Mouse (Mus musculus): ENCODE measurements around the gene Camk1. TPM values are rescaled to one million over a fixed set of nuclear protein-coding genes. Genes with fewer than 3 reads are reported as not detected.

Camk1 gene
- total and polyA plus RNA-seq, 3 experiments: 7.9 to 13.3 TPM; not detected in 1

DNA sequence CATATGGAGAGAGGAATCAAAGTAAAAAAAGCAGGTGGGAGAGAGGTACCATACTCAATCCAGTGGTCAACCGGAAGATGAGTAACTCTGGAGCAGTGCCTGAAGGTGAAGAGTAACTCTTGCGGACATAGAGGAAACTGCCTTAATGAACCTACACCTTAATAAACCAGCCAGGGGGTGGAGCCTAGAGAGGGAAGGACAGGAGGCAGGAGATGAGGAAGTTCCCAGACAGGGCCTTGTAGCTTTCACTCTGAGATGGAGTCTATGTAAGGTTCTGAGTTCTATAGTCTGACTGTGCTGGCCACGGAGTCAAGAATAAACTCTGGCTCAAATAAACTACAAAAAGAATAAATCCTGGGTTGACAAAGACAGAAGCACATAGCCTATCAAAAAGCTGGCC is 58.9 kb downstream of the Camk1 start:
- no peaks in the 10 kb centered on the region for H3K79me2 ChIP-seq (ENCODE audit: control insufficient read depth, insufficient read depth, low read length, poor library complexity)
- no peaks in the 10 kb centered on the region for H3K27me3 ChIP-seq (ENCODE audit: control insufficient read depth in 1 of 2, insufficient read depth in 2 of 2, low read length in 2 of 2)
- no peak overlapping the region; the same call in 1 of the 2 replicates for H3K27ac ChIP-seq (ENCODE audit: control insufficient read depth, low read depth, low read length)
- no peaks in the 10 kb centered on the region for H3K9me3 ChIP-seq (replicated peaks; ENCODE audit: insufficient read depth, low read length)
- peaks cover 0 to 24% of the 10 kb centered on the region in 2 experiments; a peak in 2 of 4 replicates for H3K36me3 ChIP-seq (ENCODE audit: control insufficient read depth in 1 of 2, insufficient read depth in 2 of 2, low read length in 2 of 2)
- no peak for TF ChIP-seq HCFC1 (IDR thresholded peaks at IDR 0.05; ENCODE audit: low read depth, low read length)
- no peak for TF ChIP-seq MAFK (IDR thresholded peaks at IDR 0.05; ENCODE audit: borderline replicate concordance, low read depth, low read length)
- TF ChIP-seq MAZ (IDR thresholded peaks at IDR 0.05; ENCODE audit: low read depth, low read length): no peak
- no peak for TF ChIP-seq GATA1 (IDR thresholded peaks at IDR 0.05; ENCODE audit: low read depth, low read length)
- no peak for TF ChIP-seq MXI1 (IDR thresholded peaks at IDR 0.05; ENCODE audit: low read depth, low read length)
- no peak for TF ChIP-seq USF2 (IDR thresholded peaks at IDR 0.05; ENCODE audit: borderline replicate concordance in 1 of 2, insufficient read depth in 1 of 2, low read depth in 1 of 2, low read length in 2 of 2)
- TF ChIP-seq TAL1 (IDR thresholded peaks at IDR 0.05; ENCODE audit: low read length): no peak
- H3K4me3 ChIP-seq (ENCODE audit: control insufficient read depth in 1 of 2, insufficient read depth in 1 of 2, low read depth in 2 of 2, low read length in 2 of 2): peak overlapping the region in 1 of 2 experiments; percentile 14; a peak in 1 of 4 replicates
- peak; percentile 75 for DNase-seq (ENCODE audit: low read depth, low spot score)
- H3K9ac ChIP-seq (ENCODE audit: control insufficient read depth, low read depth, low read length, poor library complexity, severe bottlenecking): peak overlapping the region; percentile 3; the same call in 1 of the 2 replicates
- H3K4me1 ChIP-seq (ENCODE audit: control insufficient read depth in 1 of 2, insufficient read depth in 2 of 2, low read length in 2 of 2): peaks cover 12 to 27% of the 10 kb centered on the region in 2 experiments

Other genes with a start within 250 kb of the Camk1 start
- 0.19 and 0.49 TPM in 2 replicates for gene Lhfpl4, start 148.6 kb downstream of the Camk1 start, total RNA-seq (2012; rRNA removed)
- gene Lhfpl4, start 148.6 kb downstream of the Camk1 start, polyA plus RNA-seq (2012; ENCODE audit: insufficient read depth in 1 of 2, insufficient read length in 2 of 2, low read depth in 1 of 2, low replicate concordance in 2 of 2, missing spikeins in 1 of 2): 1 to 10 TPM in 1 of 2 experiments, not detected in 1; 7.7 TPM
- 11.4 and 12.1 TPM in 2 replicates for gene Mtmr14, start 106.1 kb downstream of the Camk1 start, total RNA-seq (2012; rRNA removed)
- gene Mtmr14, start 106.1 kb downstream of the Camk1 start, polyA plus RNA-seq (2012; ENCODE audit: insufficient read depth in 1 of 2, insufficient read length in 2 of 2, low read depth in 1 of 2, low replicate concordance in 2 of 2, missing spikeins in 1 of 2): 10 to 100 TPM in 1 of 2 experiments, not detected in 1; 24.5 TPM
- 0.72 and 1.6 TPM in 2 replicates for gene Cpne9, start 61.7 kb downstream of the Camk1 start, total RNA-seq (2012; rRNA removed)
- 1 to 10 TPM in 1 of 2 experiments, not detected in 1; 1.3 TPM for gene Cpne9, start 61.7 kb downstream of the Camk1 start, polyA plus RNA-seq (2012; ENCODE audit: insufficient read depth in 1 of 2, insufficient read length in 2 of 2, low read depth in 1 of 2, low replicate concordance in 2 of 2, missing spikeins in 1 of 2)
- 29.8 and 32.6 TPM in 2 replicates for gene Brpf1, start 36.8 kb downstream of the Camk1 start, total RNA-seq (2012; rRNA removed)
- gene Brpf1, start 36.8 kb downstream of the Camk1 start, polyA plus RNA-seq (2012; ENCODE audit: insufficient read depth in 1 of 2, insufficient read length in 2 of 2, low read depth in 1 of 2, low replicate concordance in 2 of 2, missing spikeins in 1 of 2): 10 to 100 TPM; 44.9 to 46.8 TPM
- gene Ogg1, start 17.0 kb downstream of the Camk1 start, total RNA-seq (2012; rRNA removed): 8.7 and 9.2 TPM in 2 replicates
- gene Ogg1, start 17.0 kb downstream of the Camk1 start, polyA plus RNA-seq (2012; ENCODE audit: insufficient read depth in 1 of 2, insufficient read length in 2 of 2, low read depth in 1 of 2, low replicate concordance in 2 of 2, missing spikeins in 1 of 2): 10 to 100 TPM in 1 of 2 experiments, not detected in 1; 20.0 TPM
- gene Tada3, start 33.9 kb upstream of the Camk1 start, total RNA-seq (2012; rRNA removed): 25.0 and 26.1 TPM in 2 replicates
- gene Tada3, start 33.9 kb upstream of the Camk1 start, polyA plus RNA-seq (2012; ENCODE audit: insufficient read depth in 1 of 2, insufficient read length in 2 of 2, low read depth in 1 of 2, low replicate concordance in 2 of 2, missing spikeins in 1 of 2): 10 to 100 TPM in 1 of 2 experiments, not detected in 1; 62.2 TPM
- 217 and 231 TPM in 2 replicates for gene Arpc4, start 34.1 kb upstream of the Camk1 start, total RNA-seq (2012; rRNA removed)
- gene Arpc4, start 34.1 kb upstream of the Camk1 start, polyA plus RNA-seq (2012; ENCODE audit: insufficient read depth in 1 of 2, insufficient read length in 2 of 2, low read depth in 1 of 2, low replicate concordance in 2 of 2, missing spikeins in 1 of 2): 100 to 1,000 TPM in 1 of 2 experiments, not detected in 1; 375 TPM
- gene Ttll3, start 45.3 kb upstream of the Camk1 start, total RNA-seq (2012; rRNA removed): 4.1 and 5.7 TPM in 2 replicates
- 10 to 100 TPM in 1 of 2 experiments, not detected in 1; 11.2 TPM for gene Ttll3, start 45.3 kb upstream of the Camk1 start, polyA plus RNA-seq (2012; ENCODE audit: insufficient read depth in 1 of 2, insufficient read length in 2 of 2, low read depth in 1 of 2, low replicate concordance in 2 of 2, missing spikeins in 1 of 2)
- gene Rpusd3, start 75.4 kb upstream of the Camk1 start, total RNA-seq (2012; rRNA removed): 24.8 and 29.4 TPM in 2 replicates
- 10 to 100 TPM in 1 of 2 experiments, not detected in 1; 34.1 TPM for gene Rpusd3, start 75.4 kb upstream of the Camk1 start, polyA plus RNA-seq (2012; ENCODE audit: insufficient read depth in 1 of 2, insufficient read length in 2 of 2, low read depth in 1 of 2, low replicate concordance in 2 of 2, missing spikeins in 1 of 2)
- gene Cidec, start 91.8 kb upstream of the Camk1 start, total RNA-seq (2012; rRNA removed): not detected in 2 replicates
- gene Cidec, start 91.8 kb upstream of the Camk1 start, polyA plus RNA-seq (2012; ENCODE audit: insufficient read depth in 1 of 2, insufficient read length in 2 of 2, low read depth in 1 of 2, low replicate concordance in 2 of 2, missing spikeins in 1 of 2): not detected
- 82.8 and 95.6 TPM in 2 replicates for gene Jagn1, start 98.6 kb upstream of the Camk1 start, total RNA-seq (2012; rRNA removed)
- gene Jagn1, start 98.6 kb upstream of the Camk1 start, polyA plus RNA-seq (2012; ENCODE audit: insufficient read depth in 1 of 2, insufficient read length in 2 of 2, low read depth in 1 of 2, low replicate concordance in 2 of 2, missing spikeins in 1 of 2): 10 to 100 TPM in 1 of 2 experiments, not detected in 1; 80.6 TPM
- 0.13 TPM in 1 of 2 replicates, not detected in the other for gene Il17re, start 114.5 kb upstream of the Camk1 start, total RNA-seq (2012; rRNA removed)
- not detected for gene Il17re, start 114.5 kb upstream of the Camk1 start, polyA plus RNA-seq (2012; ENCODE audit: insufficient read depth in 1 of 2, insufficient read length in 2 of 2, low read depth in 1 of 2, low replicate concordance in 2 of 2, missing spikeins in 1 of 2)
- 0.52 and 1.2 TPM in 2 replicates for gene Il17rc, start 127.4 kb upstream of the Camk1 start, total RNA-seq (2012; rRNA removed)
- 1 to 10 TPM in 1 of 2 experiments, not detected in 1; 1.8 TPM for gene Il17rc, start 127.4 kb upstream of the Camk1 start, polyA plus RNA-seq (2012; ENCODE audit: insufficient read depth in 1 of 2, insufficient read length in 2 of 2, low read depth in 1 of 2, low replicate concordance in 2 of 2, missing spikeins in 1 of 2)
- 4.1 and 5.9 TPM in 2 replicates for gene Creld1, start 139.3 kb upstream of the Camk1 start, total RNA-seq (2012; rRNA removed)
- 10 to 100 TPM in 1 of 2 experiments, not detected in 1; 26.7 TPM for gene Creld1, start 139.3 kb upstream of the Camk1 start, polyA plus RNA-seq (2012; ENCODE audit: insufficient read depth in 1 of 2, insufficient read length in 2 of 2, low read depth in 1 of 2, low replicate concordance in 2 of 2, missing spikeins in 1 of 2)
- gene Prrt3, start 157.9 kb upstream of the Camk1 start, total RNA-seq (2012; rRNA removed): 0.08 TPM in 1 of 2 replicates, not detected in the other
- under 1 TPM in 1 of 2 experiments, not detected in 1; 0.10 TPM for gene Prrt3, start 157.9 kb upstream of the Camk1 start, polyA plus RNA-seq (2012; ENCODE audit: insufficient read depth in 1 of 2, insufficient read length in 2 of 2, low read depth in 1 of 2, low replicate concordance in 2 of 2, missing spikeins in 1 of 2)
- gene Emc3, start 187.7 kb upstream of the Camk1 start, total RNA-seq (2012; rRNA removed): 56.7 and 73.1 TPM in 2 replicates
- gene Emc3, start 187.7 kb upstream of the Camk1 start, polyA plus RNA-seq (2012; ENCODE audit: insufficient read depth in 1 of 2, insufficient read length in 2 of 2, low read depth in 1 of 2, low replicate concordance in 2 of 2, missing spikeins in 1 of 2): 100 to 1,000 TPM in 1 of 2 experiments, 10 to 100 TPM in 1; 62.3 to 172 TPM
- gene Fancd2, start 187.7 kb upstream of the Camk1 start, total RNA-seq (2012; rRNA removed): 14.0 and 14.1 TPM in 2 replicates
- 10 to 100 TPM; 18.5 to 35.0 TPM for gene Fancd2, start 187.7 kb upstream of the Camk1 start, polyA plus RNA-seq (2012; ENCODE audit: insufficient read depth in 1 of 2, insufficient read length in 2 of 2, low read depth in 1 of 2, low replicate concordance in 2 of 2, missing spikeins in 1 of 2)